Mouse (Mus musculus) duodenum, adult 2 months (tissue): ENCODE measurements around the gene Tmem40. TPM values are rescaled to one million over a fixed set of nuclear protein-coding genes. Genes with fewer than 3 reads are reported as not detected.

Experiments
- polyA plus RNA-seq: library from polyadenylated mRNA; depleted of rRNA; stranded (reverse); fragments of >200 nt; gene quantifications from 2 replicates; pipeline ENCODE4 v1.2.3, GENCODE M21; 2012; ENCODE audit warnings: low replicate concordance; rRNA removed

Gene Tmem40
- polyA plus RNA-seq: 0.60 TPM in 1 of 2 replicates, not detected in the other

DNA sequence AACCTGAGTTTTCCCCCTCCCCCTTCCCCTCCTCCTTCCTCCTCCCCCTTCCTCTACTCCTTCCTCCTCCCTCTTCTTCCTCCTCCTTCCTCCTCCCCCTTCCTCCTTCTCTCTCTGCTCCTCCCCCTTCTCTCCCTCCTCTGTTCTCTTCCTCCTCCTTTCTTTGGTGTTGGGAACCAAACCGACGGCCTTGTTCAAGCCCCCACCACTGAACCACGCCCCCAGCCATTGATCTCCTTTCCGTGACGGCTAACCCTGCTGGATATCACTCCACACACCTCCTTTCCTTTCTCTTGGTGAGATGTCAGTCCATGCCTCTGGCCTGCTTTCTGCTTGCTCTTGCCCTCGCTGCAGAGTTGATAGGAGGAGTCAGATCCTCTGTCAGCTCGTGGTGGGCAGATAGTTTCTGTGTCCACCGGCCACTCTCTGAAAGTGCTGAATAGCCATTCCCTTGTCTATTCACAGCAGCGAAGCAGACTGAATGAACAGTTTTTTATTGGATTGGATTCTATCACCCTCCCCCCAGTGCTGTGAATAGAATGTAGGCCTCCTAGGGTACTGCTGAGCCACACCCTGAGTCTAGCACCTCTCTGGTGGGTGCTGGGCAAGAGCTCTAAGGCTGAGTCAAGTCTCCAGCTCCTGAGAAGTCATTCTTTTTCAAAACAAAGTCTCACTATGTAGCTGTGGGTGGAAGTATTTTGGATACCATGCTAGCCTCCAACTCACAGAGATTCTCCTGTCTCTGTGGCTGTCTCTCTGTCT, at the start of gene Tmem40:
Gene Tmem40, minus strand, starts transcription at position 416 of the 762 bp plus-strand sequence.

DNA sequence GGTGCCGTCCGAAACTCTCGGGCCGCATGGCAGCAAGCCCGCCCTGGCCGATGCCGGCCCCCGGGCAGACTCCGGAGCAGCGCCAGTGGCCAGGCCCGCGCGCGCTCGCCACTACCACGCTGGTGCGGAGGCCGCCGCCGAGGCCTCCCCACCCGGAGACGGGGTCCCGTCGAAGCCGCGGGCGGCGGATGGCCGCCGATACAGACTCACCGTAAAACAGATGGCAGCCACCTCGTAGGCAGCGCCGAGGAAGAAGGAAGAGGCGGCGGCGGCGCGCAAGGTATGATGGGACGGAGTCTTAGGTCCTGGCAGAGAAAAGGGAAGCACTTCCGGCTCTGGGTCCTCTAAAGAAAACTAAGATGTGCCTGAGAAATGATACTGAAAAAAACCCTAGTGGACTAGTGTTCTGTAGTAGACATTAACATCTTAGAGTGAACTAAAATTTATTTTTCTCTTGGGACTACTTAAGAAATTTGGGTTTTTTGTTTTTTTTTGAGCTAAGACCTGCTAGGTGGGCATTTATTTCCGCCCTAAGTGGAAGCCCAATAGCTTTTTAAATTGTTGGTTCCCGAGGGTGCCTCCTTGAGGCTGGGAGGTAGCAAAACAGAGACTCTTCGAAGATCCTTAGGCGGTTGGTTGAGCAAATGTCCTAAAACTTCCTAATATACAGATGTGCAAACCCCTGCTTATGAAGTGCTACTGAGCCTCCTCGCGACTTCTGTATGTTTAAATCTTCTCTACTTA, 46.5 kb upstream of the Tmem40 start, which contains the start of gene Rpl32:
Gene Rpl32, minus strand, starts transcription at position 260 of the 744 bp plus-strand sequence.

GRCm38 (mm10) chr6:115774501-115774921, 12.3 kb upstream of the Tmem40 start, which contains the start of gene Cand2:
Gene Cand2, plus strand, starts transcription at chr6:115774538.

Other genes starting within 250 kb of the Tmem40 start
- 1.6 and 4.1 TPM in 2 replicates for gene Tsen2, start 217.7 kb downstream of the Tmem40 start, polyA plus RNA-seq
- 76.9 and 92.7 TPM in 2 replicates for gene Mkrn2os, start 169.8 kb downstream of the Tmem40 start, polyA plus RNA-seq
- 42.5 and 80.9 TPM in 2 replicates for gene Mkrn2, start 160.5 kb downstream of the Tmem40 start, polyA plus RNA-seq
- gene Raf1, start 85.8 kb downstream of the Tmem40 start, polyA plus RNA-seq: 83.9 and 105 TPM in 2 replicates
- 1.6 and 3.9 TPM in 2 replicates for gene Cand2, start 12.1 kb upstream of the Tmem40 start, polyA plus RNA-seq
- 92.9 and 128 TPM in 2 replicates for gene Rpl32, start 46.3 kb upstream of the Tmem40 start, polyA plus RNA-seq
- gene Efcab12, start 76.0 kb upstream of the Tmem40 start, polyA plus RNA-seq: 0.07 TPM in 1 of 2 replicates, not detected in the other
- 0.17 and 0.47 TPM in 2 replicates for gene Mbd4, start 91.0 kb upstream of the Tmem40 start, polyA plus RNA-seq
- 2.6 and 3.4 TPM in 2 replicates for gene Ift122, start 91.1 kb upstream of the Tmem40 start, polyA plus RNA-seq
- gene Rho, start 169.3 kb upstream of the Tmem40 start, polyA plus RNA-seq: 0.34 and 0.47 TPM in 2 replicates
- gene H1foo, start 182.5 kb upstream of the Tmem40 start, polyA plus RNA-seq: not detected in 2 replicates
- 14.4 and 22.1 TPM in 2 replicates for gene Plxnd1, start 232.6 kb upstream of the Tmem40 start, polyA plus RNA-seq